Mouse (Mus musculus) limb, embryonic 14.5 days (tissue): ENCODE results near the gene Nop53. TPM values are rescaled to one million over a fixed set of nuclear protein-coding genes. Genes with fewer than 3 reads are reported as not detected.

ENCODE experiments used
- ATAC-seq: fragments of 200-750 bp; cut with Nextera tagmentation; 2 replicates; pipeline ENCODE4 v1.8.0; 2017; ENCODE audit warnings: low read depth, moderate number of reproducible peaks, moderate TSS enrichment; ENCODE audit not compliant: low FRiP score
- DNase-seq: peaks from one replicate; pipeline ENCODE4 v3.0.0-alpha.2; 2015; ENCODE audit warnings: low spot score
- H3K27ac ChIP-seq: fragments of 300-500 bp; sonication (generic); replicated peaks from 2 replicates; pipeline ENCODE4 v1.5.1; 2014; ENCODE audit warnings: low read depth, mild to moderate bottlenecking, low read length, moderate library complexity, mixed read lengths
- H3K27me3 ChIP-seq: fragments of 300-500 bp; sonication (generic); 2 replicates; pipeline ENCODE4 v1.6.1; 2014; ENCODE audit warnings: low read length, mixed read lengths; ENCODE audit not compliant: control insufficient read depth, insufficient read depth
- H3K36me3 ChIP-seq: fragments of 300-500 bp; sonication (generic); 2 replicates; pipeline ENCODE4 v1.6.1; 2014; ENCODE audit warnings: mild to moderate bottlenecking, low read length, moderate library complexity, mixed read lengths; ENCODE audit not compliant: control insufficient read depth, insufficient read depth
- H3K4me1 ChIP-seq: fragments of 300-500 bp; sonication (generic); 2 replicates; pipeline ENCODE4 v1.6.1; 2014; ENCODE audit warnings: antibody characterized with exemption, low read length, mixed read lengths; ENCODE audit not compliant: control insufficient read depth, insufficient read depth
- H3K4me2 ChIP-seq: fragments of 300-500 bp; sonication (generic); replicated peaks from 2 replicates; pipeline ENCODE4 v1.6.1; 2014; ENCODE audit warnings: low read depth, mild to moderate bottlenecking, low read length, moderate library complexity; ENCODE audit not compliant: severe bottlenecking
- H3K4me3 ChIP-seq: fragments of 300-500 bp; sonication (generic); replicated peaks from 2 replicates; pipeline ENCODE4 v1.5.1; 2014; ENCODE audit warnings: low read length
- H3K9ac ChIP-seq: fragments of 300-500 bp; sonication (generic); 2 replicates; pipeline ENCODE4 v1.6.1; 2014; ENCODE audit warnings: mild to moderate bottlenecking, low read depth, low read length, moderate library complexity; ENCODE audit not compliant: severe bottlenecking
- H3K9me3 ChIP-seq: fragments of 300-500 bp; sonication (generic); 2 replicates; pipeline ENCODE4 v1.6.1; 2016; ENCODE audit warnings: low read length; ENCODE audit not compliant: control insufficient read depth
- POLR2A ChIP-seq: fragments of 200-500 bp; IDR thresholded peaks from 2 replicates; pipeline ENCODE4 v1.8.0; 2012; ENCODE audit warnings: inconsistent platforms, mild to moderate bottlenecking, moderate library complexity, borderline replicate concordance; ENCODE audit not compliant: insufficient read depth, insufficient read length; ENCODE audit errors: extremely low read depth
- WGBS: fragments of 180-500 bp; shearing (Covaris S2); extraction: QIAGEN DNeasy Blood & Tissue Kit; methylation state at CpG from one replicate; pipeline ENCODE4 v1.1.7; 2014; 5-methylcytosine and 5-hydroxymethylcytosine counted together
- polyA plus RNA-seq, 2 experiments: library from polyadenylated mRNA; depleted of rRNA in 1 of 2; stranded (reverse) in 1 of 2; unstranded in 1 of 2; fragments of >200 nt; fragmentation: Nextera tagmentation in 1 of 2; extraction: Ambion mirVana in 1 of 2; gene quantifications; 2 replicates each; pipeline versions ENCODE4 v1.2.1 to v1.2.3; 2012 to 2014

The Nop53 gene
- polyA plus RNA-seq, 2 experiments: 176 to 192 TPM

- 37% methylated on average over 4 of the region's 4 CpGs for WGBS
- H3K27ac ChIP-seq: no peak overlapping the region
Observed at GRCm38 (mm10) chr7:15982729-15983407, 37.0 kb upstream of the Nop53 start.

GRCm38 (mm10) chr7:15981538-15981937, 35.7 kb upstream of the Nop53 start:
- Histone ChIP-seq H3K36me3 (peaks cover 70% of the 10 kb centered on the region), H3K4me3 (no peak overlapping the region), H3K9ac (no peak overlapping the region), H3K27ac (no peak overlapping the region), H3K4me2 (no peak overlapping the region), H3K27me3 (no peaks in the 10 kb centered on the region), H3K4me1 (no peaks in the 10 kb centered on the region), H3K9me3 (no peaks in the 10 kb centered on the region)
- no peak for TF ChIP-seq POLR2A
- ATAC-seq (no peak), DNase-seq (no peak)
- 83% methylated on average over 4 of the region's 4 CpGs for WGBS

More at GRCm38 (mm10) chr7:15982729-15983407, 37.0 kb upstream of the Nop53 start:
- H3K27me3 ChIP-seq: no peaks in the 10 kb centered on the region
- no peak for TF ChIP-seq POLR2A
- no peaks in the 10 kb centered on the region for H3K9me3 ChIP-seq
- no peak overlapping the region for H3K9ac ChIP-seq
- H3K36me3 ChIP-seq: peaks cover 75% of the 10 kb centered on the region
- no peak overlapping the region for H3K4me3 ChIP-seq
- H3K4me2 ChIP-seq: no peak overlapping the region
- no peak for ATAC-seq
- DNase-seq: peak; percentile 56
- H3K4me1 ChIP-seq: no peaks in the 10 kb centered on the region

GRCm38 (mm10) chr7:15980246-15980645, 34.4 kb upstream of the Nop53 start:
- DNase-seq (no peak), ATAC-seq (no peak)
- no peaks in the 10 kb centered on the region for H3K27me3 ChIP-seq
- no peaks in the 10 kb centered on the region for H3K4me1 ChIP-seq
- H3K4me2 ChIP-seq: no peak overlapping the region
- no peak overlapping the region for H3K4me3 ChIP-seq
- no peak overlapping the region for H3K27ac ChIP-seq
- no peak for TF ChIP-seq POLR2A
- 77% methylated on average over 8 of the region's 8 CpGs for WGBS
- H3K9me3 ChIP-seq: no peaks in the 10 kb centered on the region
- no peak overlapping the region for H3K9ac ChIP-seq
- peaks cover 64% of the 10 kb centered on the region for H3K36me3 ChIP-seq

GRCm38 (mm10) chr7:15975904-15976303, 30.0 kb upstream of the Nop53 start:
- no peak overlapping the region for H3K9ac ChIP-seq
- TF ChIP-seq POLR2A: no peak
- ATAC-seq (no peak), DNase-seq (no peak)
- whole genome bisulfite sequencing: 87% methylated on average over 4 of the region's 4 CpGs
- no peaks in the 10 kb centered on the region for H3K27me3 ChIP-seq
- H3K36me3 ChIP-seq: peaks cover 75% of the 10 kb centered on the region
- H3K4me2 ChIP-seq: no peak overlapping the region
- no peak overlapping the region for H3K4me3 ChIP-seq
- H3K4me1 ChIP-seq: no peaks in the 10 kb centered on the region
- H3K27ac ChIP-seq: no peak overlapping the region
- H3K9me3 ChIP-seq: no peaks in the 10 kb centered on the region

GRCm38 (mm10) chr7:15975451-15975850, 29.6 kb upstream of the Nop53 start:
- TF ChIP-seq POLR2A: no peak
- no peak overlapping the region for H3K9ac ChIP-seq
- no peak overlapping the region for H3K27ac ChIP-seq
- H3K4me2 ChIP-seq: no peak overlapping the region
- DNase-seq (no peak), ATAC-seq (no peak)
- H3K27me3 ChIP-seq: no peaks in the 10 kb centered on the region
- H3K4me1 ChIP-seq: no peaks in the 10 kb centered on the region
- WGBS: 94% methylated on average over 9 of the region's 10 CpGs
- H3K4me3 ChIP-seq: no peak overlapping the region
- H3K9me3 ChIP-seq: no peaks in the 10 kb centered on the region
- peaks cover 71% of the 10 kb centered on the region for H3K36me3 ChIP-seq
